Mouse (Mus musculus): ENCODE data around the gene Actl6b. TPM values are rescaled to one million over a fixed set of nuclear protein-coding genes. Genes with fewer than 3 reads are reported as not detected.

Gene Actl6b
- polyA plus RNA-seq, 1 experiment from 2014 or later = 1.0 TPM

DNA sequence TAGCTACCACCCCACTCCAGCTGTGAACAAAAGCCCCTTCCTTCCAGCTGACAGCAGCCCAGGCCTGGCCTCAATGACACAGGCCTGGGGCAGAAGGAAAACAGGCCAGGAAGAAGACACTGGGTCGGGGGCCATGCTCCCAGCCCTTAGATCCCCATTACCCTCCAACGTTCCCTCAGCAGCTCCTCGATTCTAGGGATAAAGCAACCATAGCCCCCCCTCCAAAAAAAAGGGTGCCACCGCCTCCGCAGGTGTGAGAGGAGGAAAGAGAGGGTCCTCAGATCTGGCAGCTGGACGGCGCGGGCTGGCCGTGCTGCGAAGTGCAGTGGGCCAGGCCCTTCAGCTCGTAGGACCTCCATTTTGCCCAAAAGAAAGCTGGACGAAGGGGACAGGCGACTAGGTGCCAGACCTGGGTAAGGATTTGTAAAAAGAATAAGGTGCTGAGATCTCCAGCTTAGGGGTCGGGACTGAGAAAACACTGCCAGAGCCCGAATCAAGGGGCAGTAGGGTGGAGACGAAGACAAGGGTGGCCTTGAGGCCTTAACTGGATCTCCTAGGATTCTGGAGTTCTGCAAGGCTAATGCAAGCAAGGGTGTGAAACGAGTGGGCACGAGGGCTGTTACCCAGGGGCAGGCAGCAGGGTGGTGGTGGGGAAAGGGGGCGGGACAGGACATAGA is 21.0 kb upstream of the Actl6b start:
- Histone ChIP-seq H3K36me3 (ENCODE audit: control insufficient read depth, insufficient read depth, low read length) (peaks cover 25% of the 10 kb centered on the region), H3K9ac (ENCODE audit: low read depth, low read length) (peak overlapping the region; percentile 72), H3K4me3 (ENCODE audit: low read depth, low read length) (peak overlapping the region; percentile 75), H3K27me3 (ENCODE audit: control insufficient read depth, insufficient read depth, low read length) (no peaks in the 10 kb centered on the region), H3K27ac (ENCODE audit: low read depth, low read length) (peak overlapping the region; percentile 41), H3K9me3 (replicated peaks; ENCODE audit: control insufficient read depth, low read length) (no peaks in the 10 kb centered on the region), H3K4me2 (peak overlapping the region; percentile 99), H3K4me1 (ENCODE audit: control insufficient read depth, insufficient read depth, low read length) (peaks cover 7% of the 10 kb centered on the region; the same call in 1 of the 2 replicates)
- ATAC-seq (replicated peaks; ENCODE audit: insufficient number of reproducible peaks, low FRiP score, low TSS enrichment) = no peak
- under 1% methylated on average over 19 of the region's 19 CpGs for WGBS (ENCODE audit: insufficient replicate concordance)

DNA sequence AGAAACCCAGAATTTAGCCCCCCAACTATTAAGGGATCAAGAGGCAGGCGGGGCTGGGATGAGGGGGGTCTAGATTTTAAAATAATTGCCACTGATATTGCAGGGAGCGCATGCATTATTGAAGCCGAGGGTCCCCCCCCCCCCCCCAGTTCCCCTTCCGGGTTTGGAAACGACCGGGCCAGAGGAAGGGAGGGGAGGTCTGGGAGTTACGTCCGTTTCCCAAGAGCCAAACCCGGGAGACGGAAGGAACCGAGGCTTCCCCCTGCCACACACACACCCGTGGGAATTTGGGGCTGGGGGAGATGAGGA is 20.6 kb upstream of the Actl6b start:
- peak overlapping the region; percentile 41 for H3K27ac ChIP-seq (ENCODE audit: low read depth, low read length)
- no peaks in the 10 kb centered on the region for H3K27me3 ChIP-seq (ENCODE audit: control insufficient read depth, insufficient read depth, low read length)
- peak overlapping the region; percentile 99 for H3K4me2 ChIP-seq
- H3K4me1 ChIP-seq (ENCODE audit: control insufficient read depth, insufficient read depth, low read length) = peaks cover 3% of the 10 kb centered on the region; the same call in 1 of the 2 replicates
- H3K36me3 ChIP-seq (ENCODE audit: control insufficient read depth, insufficient read depth, low read length) = peaks cover 21% of the 10 kb centered on the region
- peak overlapping the region; percentile 72 for H3K9ac ChIP-seq (ENCODE audit: low read depth, low read length)
- peak overlapping the region; percentile 75 for H3K4me3 ChIP-seq (ENCODE audit: low read depth, low read length)
- ATAC-seq (replicated peaks; ENCODE audit: insufficient number of reproducible peaks, low FRiP score, low TSS enrichment) = peak; percentile 4; the same call in 1 of the 2 replicates
- no peaks in the 10 kb centered on the region for H3K9me3 ChIP-seq (replicated peaks; ENCODE audit: control insufficient read depth, low read length)
- 0% methylated on average over 10 of the region's 12 CpGs for WGBS (ENCODE audit: insufficient replicate concordance)

DNA sequence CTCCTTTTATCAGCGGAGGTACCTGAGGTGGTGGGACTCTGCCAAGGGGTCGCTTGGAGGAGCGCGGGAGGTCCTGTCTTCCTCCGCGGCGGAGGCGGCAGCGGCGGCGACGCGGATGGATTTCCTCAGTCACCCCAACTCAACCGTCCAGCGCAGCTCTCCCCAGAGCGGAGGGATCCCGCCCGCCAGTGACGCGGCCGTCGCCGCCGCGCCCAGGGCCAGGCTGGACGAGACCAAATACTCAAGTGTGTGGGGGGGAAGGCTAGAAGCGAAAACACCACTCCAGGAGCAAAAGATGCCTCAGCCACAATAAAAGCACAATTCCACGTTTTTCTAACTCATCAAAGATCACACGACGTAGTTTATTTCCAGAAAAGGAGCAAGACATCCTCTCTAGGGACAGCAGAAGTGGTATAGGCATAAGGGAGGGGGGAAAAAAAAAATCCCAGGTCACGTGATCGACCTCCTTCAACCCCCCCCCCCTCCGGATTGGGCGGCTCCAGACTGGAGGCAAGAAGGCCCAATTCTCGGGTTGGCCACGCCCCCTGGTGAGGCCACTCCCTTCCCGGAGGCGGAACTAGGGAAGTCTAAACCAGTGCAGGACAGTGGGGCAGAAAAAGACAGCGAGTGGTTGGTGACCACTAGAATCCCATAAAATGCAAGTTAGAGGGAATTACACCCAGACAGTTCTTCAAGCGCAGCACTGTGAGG is 20.0 kb upstream of the Actl6b start, which contains the start of the genes Epo and Gnb2:
Epo (minus strand) TSS at position 126 of the 711 bp plus-strand sequence.
Gnb2 (minus strand) TSS at position 394 of the 711 bp plus-strand sequence.
- peak within 1 kb of the TSS; percentile 72 for H3K9ac ChIP-seq (ENCODE audit: low read depth, low read length)
- 1% methylated on average over 39 of the region's 40 CpGs for WGBS (ENCODE audit: insufficient replicate concordance)
- ATAC-seq (replicated peaks; ENCODE audit: insufficient number of reproducible peaks, low FRiP score, low TSS enrichment) = peak; percentile 74

DNA sequence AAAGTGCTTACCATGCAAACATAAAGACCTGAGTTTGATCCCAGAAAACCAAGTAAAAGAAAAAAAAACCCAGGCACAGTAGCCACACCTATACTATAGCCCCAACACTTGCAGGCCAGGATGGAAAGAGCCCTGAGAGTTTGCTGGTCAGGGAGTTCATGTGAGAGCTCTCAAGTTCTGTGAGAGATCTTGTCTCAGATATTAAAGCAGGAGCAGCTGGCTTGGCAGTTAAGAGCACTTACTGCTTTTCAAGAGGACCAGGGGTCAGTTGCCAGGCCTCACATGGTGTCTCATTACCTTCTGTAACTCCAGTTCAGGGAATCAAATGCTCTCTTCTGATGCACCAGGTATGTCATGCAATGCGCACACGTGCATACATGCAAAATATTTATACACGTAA is 18.6 kb upstream of the Actl6b start:
- 89% methylated on average over 3 of the region's 3 CpGs for WGBS (ENCODE audit: insufficient replicate concordance)
- no peak for ATAC-seq (replicated peaks; ENCODE audit: insufficient number of reproducible peaks, low FRiP score, low TSS enrichment)
- peaks cover 3% of the 10 kb centered on the region; the same call in 1 of the 2 replicates for H3K36me3 ChIP-seq (ENCODE audit: control insufficient read depth, insufficient read depth, low read length)
- no peak overlapping the region for H3K4me3 ChIP-seq (ENCODE audit: low read depth, low read length)
- H3K4me2 ChIP-seq = no peak overlapping the region
- H3K27me3 ChIP-seq (ENCODE audit: control insufficient read depth, insufficient read depth, low read length) = no peaks in the 10 kb centered on the region
- H3K9ac ChIP-seq (ENCODE audit: low read depth, low read length) = no peak overlapping the region
- H3K9me3 ChIP-seq (replicated peaks; ENCODE audit: control insufficient read depth, low read length) = no peaks in the 10 kb centered on the region
- H3K27ac ChIP-seq (ENCODE audit: low read depth, low read length) = no peak overlapping the region
- H3K4me1 ChIP-seq (ENCODE audit: control insufficient read depth, insufficient read depth, low read length) = peaks cover 3% of the 10 kb centered on the region; the same call in 1 of the 2 replicates

More for the DNA sequence above, 20.0 kb upstream of the Actl6b start, which contains the start of the genes Epo and Gnb2:
- H3K4me1 ChIP-seq (ENCODE audit: control insufficient read depth, insufficient read depth, low read length) = peaks cover 3% of the 10 kb centered on the region; the same call in 1 of the 2 replicates
- H3K4me2 ChIP-seq = peak within 1 kb of the TSS; percentile 99
- H3K27ac ChIP-seq (ENCODE audit: low read depth, low read length) = peak within 1 kb of the TSS; percentile 41
- H3K9me3 ChIP-seq (replicated peaks; ENCODE audit: control insufficient read depth, low read length) = no peaks in the 10 kb centered on the region
- no peaks in the 10 kb centered on the region for H3K27me3 ChIP-seq (ENCODE audit: control insufficient read depth, insufficient read depth, low read length)
- peak within 1 kb of the TSS; percentile 75 for H3K4me3 ChIP-seq (ENCODE audit: low read depth, low read length)
- peaks cover 16% of the 10 kb centered on the region for H3K36me3 ChIP-seq (ENCODE audit: control insufficient read depth, insufficient read depth, low read length)

DNA sequence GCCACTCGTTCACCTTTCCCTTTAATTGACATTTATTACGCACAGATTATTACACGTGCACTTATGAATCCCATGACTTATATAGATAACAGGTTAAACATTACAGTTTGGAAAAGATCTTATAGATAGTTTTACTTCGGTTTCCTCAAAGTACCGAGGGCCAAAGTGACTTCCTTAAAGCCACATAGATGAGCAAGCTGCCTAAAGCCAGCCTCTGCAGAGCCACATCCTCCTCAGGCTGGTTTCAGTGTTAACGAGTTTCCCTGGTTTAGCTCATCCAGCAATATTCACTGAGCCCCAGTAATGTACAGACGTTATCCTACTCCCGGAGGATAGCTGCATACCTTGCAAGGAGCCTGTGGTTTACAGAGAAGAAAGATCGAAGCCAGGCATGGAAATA is 18.0 kb upstream of the Actl6b start:
- 74% methylated on average over 9 of the region's 9 CpGs for WGBS (ENCODE audit: insufficient replicate concordance)
- Histone ChIP-seq H3K9me3 (replicated peaks; ENCODE audit: control insufficient read depth, low read length) (no peaks in the 10 kb centered on the region), H3K4me3 (ENCODE audit: low read depth, low read length) (no peak overlapping the region), H3K27me3 (ENCODE audit: control insufficient read depth, insufficient read depth, low read length) (no peaks in the 10 kb centered on the region), H3K4me1 (ENCODE audit: control insufficient read depth, insufficient read depth, low read length) (peaks cover under 1% of the 10 kb centered on the region; the same call in 1 of the 2 replicates), H3K4me2 (no peak overlapping the region), H3K27ac (ENCODE audit: low read depth, low read length) (no peak overlapping the region), H3K9ac (ENCODE audit: low read depth, low read length) (no peak overlapping the region), H3K36me3 (ENCODE audit: control insufficient read depth, insufficient read depth, low read length) (no peaks in the 10 kb centered on the region)
- no peak for ATAC-seq (replicated peaks; ENCODE audit: insufficient number of reproducible peaks, low FRiP score, low TSS enrichment)

DNA sequence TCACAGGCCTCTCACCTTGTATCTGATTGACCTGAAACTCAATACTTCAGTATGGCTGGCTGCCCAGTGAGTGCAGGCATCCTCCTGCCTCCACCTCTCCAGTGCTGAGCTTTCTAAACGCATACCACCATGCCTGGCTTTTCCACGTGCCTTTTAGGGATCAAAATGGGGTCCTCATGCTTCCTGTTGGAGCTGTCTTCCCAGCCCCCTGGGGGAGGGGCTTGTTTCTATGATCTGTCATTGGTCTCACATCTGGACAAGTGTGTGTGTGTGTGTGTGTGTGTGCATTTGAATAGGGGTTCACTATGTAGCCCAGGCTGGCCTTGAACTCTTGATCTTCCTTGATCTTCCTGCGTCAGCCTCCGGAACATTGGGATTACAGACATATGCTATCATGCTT is 15.9 kb upstream of the Actl6b start:
- H3K36me3 ChIP-seq (ENCODE audit: control insufficient read depth, insufficient read depth, low read length) = no peaks in the 10 kb centered on the region
- no peak overlapping the region for H3K27ac ChIP-seq (ENCODE audit: low read depth, low read length)
- no peak overlapping the region for H3K4me2 ChIP-seq
- ATAC-seq (replicated peaks; ENCODE audit: insufficient number of reproducible peaks, low FRiP score, low TSS enrichment) = no peak
- H3K27me3 ChIP-seq (ENCODE audit: control insufficient read depth, insufficient read depth, low read length) = no peaks in the 10 kb centered on the region
- WGBS (ENCODE audit: insufficient replicate concordance) = 53% methylated on average over 4 of the region's 4 CpGs
- H3K9me3 ChIP-seq (replicated peaks; ENCODE audit: control insufficient read depth, low read length) = no peaks in the 10 kb centered on the region
- no peaks in the 10 kb centered on the region for H3K4me1 ChIP-seq (ENCODE audit: control insufficient read depth, insufficient read depth, low read length)
- no peak overlapping the region for H3K4me3 ChIP-seq (ENCODE audit: low read depth, low read length)
- H3K9ac ChIP-seq (ENCODE audit: low read depth, low read length) = no peak overlapping the region

DNA sequence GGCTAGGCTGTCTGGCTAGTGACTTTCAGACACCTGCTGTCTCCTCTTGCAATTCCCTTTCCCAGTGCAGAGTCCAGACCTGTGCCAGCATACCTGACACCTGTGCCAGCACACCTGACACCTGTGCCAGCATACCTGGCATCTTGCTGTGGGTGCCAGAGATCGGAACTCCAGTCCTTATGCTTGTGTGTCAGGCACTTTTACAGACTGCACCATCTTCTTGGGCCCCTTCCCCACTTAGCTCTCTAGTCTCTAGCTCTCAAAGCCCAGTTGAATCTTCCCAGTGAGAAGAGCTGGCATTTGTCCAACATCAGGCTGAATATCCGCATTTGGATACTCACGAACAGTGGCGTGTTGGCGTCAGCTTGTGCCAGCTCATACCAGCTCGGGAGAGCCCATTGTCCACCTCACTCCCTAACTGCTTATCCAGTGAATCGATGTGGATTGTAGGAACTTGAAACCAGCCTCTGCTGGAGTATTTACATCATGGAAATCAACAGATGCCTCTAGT is 14.0 kb upstream of the Actl6b start:
- WGBS (ENCODE audit: insufficient replicate concordance) = 67% methylated on average over 7 of the region's 7 CpGs
- H3K4me1 ChIP-seq (ENCODE audit: control insufficient read depth, insufficient read depth, low read length) = no peaks in the 10 kb centered on the region
- ATAC-seq (replicated peaks; ENCODE audit: insufficient number of reproducible peaks, low FRiP score, low TSS enrichment) = no peak
- H3K4me3 ChIP-seq (ENCODE audit: low read depth, low read length) = no peak overlapping the region
- H3K27ac ChIP-seq (ENCODE audit: low read depth, low read length) = no peak overlapping the region
- H3K36me3 ChIP-seq (ENCODE audit: control insufficient read depth, insufficient read depth, low read length) = no peaks in the 10 kb centered on the region
- no peaks in the 10 kb centered on the region for H3K9me3 ChIP-seq (replicated peaks; ENCODE audit: control insufficient read depth, low read length)
- no peak overlapping the region for H3K9ac ChIP-seq (ENCODE audit: low read depth, low read length)
- no peaks in the 10 kb centered on the region for H3K27me3 ChIP-seq (ENCODE audit: control insufficient read depth, insufficient read depth, low read length)
- H3K4me2 ChIP-seq = no peak overlapping the region

DNA sequence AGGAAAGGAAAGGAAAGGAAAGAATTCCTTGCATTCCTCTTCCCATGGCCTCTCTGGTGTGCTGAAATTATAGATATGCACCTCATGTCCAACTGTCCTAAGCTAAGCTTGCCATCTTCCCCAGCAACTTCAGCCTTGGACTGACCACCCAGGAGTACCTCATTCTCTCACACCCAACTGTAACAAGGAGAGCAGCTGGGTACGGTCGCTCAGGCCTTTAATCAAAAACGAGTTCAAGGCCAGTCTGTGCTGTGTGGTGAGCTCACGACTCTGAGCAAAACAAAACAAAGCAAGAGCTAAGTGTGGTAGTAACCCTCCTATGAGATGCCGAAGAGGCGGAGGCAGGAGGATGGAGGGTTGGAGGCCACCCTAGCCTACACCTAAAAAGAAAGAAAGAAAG is 12.3 kb upstream of the Actl6b start:
- no peaks in the 10 kb centered on the region for H3K9me3 ChIP-seq (replicated peaks; ENCODE audit: control insufficient read depth, low read length)
- no peak overlapping the region for H3K4me2 ChIP-seq
- no peaks in the 10 kb centered on the region for H3K4me1 ChIP-seq (ENCODE audit: control insufficient read depth, insufficient read depth, low read length)
- no peak overlapping the region for H3K4me3 ChIP-seq (ENCODE audit: low read depth, low read length)
- WGBS (ENCODE audit: insufficient replicate concordance) = 68% methylated on average over 6 of the region's 6 CpGs
- ATAC-seq (replicated peaks; ENCODE audit: insufficient number of reproducible peaks, low FRiP score, low TSS enrichment) = no peak
- no peaks in the 10 kb centered on the region for H3K36me3 ChIP-seq (ENCODE audit: control insufficient read depth, insufficient read depth, low read length)
- no peaks in the 10 kb centered on the region for H3K27me3 ChIP-seq (ENCODE audit: control insufficient read depth, insufficient read depth, low read length)
- no peak overlapping the region for H3K9ac ChIP-seq (ENCODE audit: low read depth, low read length)
- H3K27ac ChIP-seq (ENCODE audit: low read depth, low read length) = no peak overlapping the region

Measured in heart, embryonic 11.5 days (tissue).